Mouse (Mus musculus) kidney, adult 9 months (tissue): ENCODE measurements around the gene Cyp1a1.
A peak's percentile ranks its signal among the peaks of the same experiment; 100 is the strongest.

ENCODE experiments used
- DNase-seq: peaks from one replicate; pipeline ENCODE4 v3.0.0; 2022

Cyp1a1 gene

DNA sequence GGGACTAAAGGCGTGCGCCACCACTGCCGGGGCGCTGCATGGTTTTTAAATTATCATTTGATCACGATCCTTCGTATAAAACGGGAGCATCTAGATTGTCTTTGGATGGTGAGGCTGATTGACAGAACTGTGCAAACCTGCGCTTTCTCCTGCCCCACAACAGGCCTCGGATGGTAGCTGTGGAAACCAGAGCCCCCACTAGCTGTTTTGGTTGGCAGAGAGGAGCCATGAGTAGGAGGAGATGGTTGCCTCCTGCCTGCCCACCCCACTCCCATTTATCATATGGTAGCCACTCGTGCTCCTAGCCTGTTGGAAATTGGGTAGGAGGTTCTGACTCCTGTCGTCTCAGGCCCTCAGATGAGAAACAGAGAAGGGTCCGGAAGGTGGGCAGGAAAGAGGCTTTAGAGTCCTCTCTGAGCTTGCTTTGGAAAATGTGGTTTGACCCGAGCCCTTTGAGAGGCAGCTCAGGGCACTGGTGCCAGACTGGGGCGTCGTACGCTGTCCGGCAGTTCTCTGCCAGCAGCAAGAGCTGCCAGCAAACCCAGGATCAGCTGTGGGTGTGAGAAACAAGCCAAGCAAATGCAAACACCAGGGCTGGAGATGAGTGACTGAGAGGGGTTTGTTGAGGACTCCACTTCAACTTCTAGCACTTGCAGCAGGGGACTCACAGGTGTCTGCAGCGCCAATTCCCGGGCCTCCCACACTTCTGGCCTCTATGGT lies 30.9 kb upstream of the Cyp1a1 start:
- no peak for DNase-seq

DNA sequence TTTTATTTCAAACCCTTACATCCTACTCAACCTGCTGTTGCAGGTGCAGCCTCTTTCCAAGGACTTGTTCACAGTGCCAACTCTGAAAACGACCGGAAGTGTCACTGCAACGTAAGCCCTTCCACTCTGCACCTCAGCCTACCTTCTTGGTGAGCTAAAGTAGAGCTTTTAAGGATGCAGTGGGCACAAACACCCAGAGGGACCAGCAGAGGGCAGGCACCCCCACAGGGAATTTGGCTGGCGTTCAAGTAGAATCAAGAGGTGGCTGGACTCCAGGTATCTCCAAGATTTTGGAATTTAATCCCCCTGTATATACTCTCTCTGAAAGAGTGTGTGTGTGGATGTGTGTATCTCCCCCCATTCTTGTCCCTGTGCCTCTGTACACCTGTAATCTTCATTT lies 29.9 kb upstream of the Cyp1a1 start:
- DNase-seq: no peak

DNA sequence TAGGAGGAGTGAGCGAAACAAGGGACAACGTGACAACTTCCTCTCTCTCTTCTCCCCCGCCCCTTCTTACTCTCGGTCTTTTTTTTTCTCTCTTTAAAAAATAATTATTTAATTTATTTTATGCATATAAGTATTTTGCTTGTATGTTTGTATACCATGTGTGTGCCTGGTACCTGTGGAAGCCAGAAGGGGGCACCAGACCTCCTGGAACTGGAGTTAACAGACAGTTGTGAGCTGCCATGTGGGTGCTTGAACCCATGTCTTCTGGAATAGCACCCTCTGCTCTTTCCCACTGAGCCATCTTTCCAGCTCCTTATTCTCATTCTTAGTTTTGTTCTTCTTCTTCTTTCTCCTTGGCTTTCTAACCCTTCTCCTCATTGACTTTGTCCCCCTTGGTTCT lies 28.8 kb upstream of the Cyp1a1 start:
- no peak for DNase-seq

DNA sequence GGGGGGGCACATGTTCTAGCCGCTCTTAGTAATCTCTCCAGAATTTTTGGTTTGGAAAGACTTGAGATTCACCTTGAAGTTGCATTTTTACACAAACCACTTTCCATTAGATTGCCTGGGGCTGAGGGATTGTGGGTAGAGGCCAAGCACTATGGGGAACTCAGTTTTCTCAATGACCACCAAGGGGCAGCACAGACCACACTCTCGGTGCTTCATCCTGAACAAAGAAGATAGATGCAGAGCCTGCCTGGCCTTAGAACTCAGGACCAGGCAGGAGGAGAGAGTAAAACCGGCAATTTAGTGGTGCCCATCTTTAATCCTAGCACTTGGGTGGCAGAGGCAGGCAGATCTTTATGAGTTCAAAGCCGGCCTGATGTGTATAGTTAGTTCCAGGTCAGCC lies 28.0 kb upstream of the Cyp1a1 start:
- DNase-seq: peak; percentile 89

DNA sequence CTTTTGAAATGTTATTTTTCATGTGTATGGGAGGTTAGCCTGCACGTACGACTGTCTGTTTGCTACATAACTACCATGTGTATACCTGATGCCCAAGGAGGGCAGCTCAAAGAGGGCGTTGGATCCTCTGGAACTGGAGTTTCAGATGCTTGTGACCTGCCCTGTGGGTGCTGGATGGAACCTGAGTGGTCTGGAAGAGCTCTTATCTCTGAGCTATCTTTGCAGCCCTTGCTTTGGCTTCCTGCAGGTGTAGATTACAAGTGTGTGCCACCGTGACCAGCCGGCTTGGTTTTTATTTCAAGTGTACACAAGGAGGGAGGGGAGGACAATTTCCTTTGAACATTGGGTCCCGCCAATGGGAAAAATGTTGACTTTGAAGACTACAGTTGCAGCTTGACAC lies 27.2 kb upstream of the Cyp1a1 start:
- DNase-seq: no peak

DNA sequence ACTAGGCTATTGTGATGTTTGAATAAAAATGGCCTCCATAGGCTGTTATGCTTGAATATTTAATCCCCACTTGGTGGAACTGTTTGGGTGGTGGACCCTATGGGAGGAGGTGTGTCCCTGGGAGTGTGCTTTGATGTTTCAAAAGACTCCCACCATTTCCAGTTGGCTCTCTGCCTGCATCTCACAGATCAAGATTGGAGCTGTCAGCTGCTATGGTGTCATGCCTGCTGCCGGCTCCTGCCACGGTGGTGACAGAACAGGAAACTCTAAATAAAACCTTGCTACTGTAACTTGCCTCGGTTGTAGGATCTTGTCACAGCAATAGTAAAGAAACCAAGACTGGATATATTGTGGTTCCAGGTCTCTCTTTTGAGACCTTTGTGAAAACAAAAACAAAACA lies 26.2 kb upstream of the Cyp1a1 start:
- DNase-seq: no peak

DNA sequence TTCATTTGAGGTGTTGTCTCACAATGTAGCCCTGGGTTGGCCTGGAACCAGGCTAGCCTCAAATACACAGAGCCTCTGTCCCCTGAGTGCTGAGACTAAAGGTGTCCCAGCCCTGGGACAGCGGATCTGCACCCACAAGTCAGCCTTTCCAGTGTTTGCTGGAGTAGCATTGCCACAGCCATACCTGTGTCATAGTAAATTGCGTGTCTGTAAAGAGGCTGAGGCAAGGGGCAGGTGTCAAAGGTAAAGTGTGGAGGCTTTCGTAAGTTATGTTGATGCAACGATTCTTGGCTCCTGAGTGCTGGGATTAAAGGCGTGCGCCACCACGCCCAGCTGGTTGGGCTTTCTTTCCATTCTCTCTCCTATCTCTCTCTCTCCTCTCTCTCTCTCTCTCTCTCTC lies 23.1 kb upstream of the Cyp1a1 start:
- DNase-seq: no peak

DNA sequence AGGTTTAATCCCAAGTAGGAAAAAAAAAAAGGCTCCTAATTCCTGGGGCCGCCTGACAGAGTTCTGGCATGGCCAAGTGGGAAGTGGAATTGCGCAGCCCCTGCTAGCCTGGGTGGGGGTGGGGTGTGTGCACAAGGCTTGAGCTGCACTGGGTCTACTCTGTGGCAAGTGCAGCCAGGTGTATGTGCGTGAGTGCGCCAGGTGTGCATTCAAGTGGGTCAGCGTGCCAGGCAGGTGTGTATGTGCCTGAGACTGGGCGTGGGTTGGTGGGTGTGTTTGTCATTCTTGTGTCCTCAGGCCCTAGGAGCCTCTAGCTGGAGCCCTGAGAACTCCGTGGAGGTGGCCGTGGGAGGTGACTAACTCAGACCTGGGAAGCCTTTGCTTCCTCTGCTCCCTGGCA lies 21.2 kb upstream of the Cyp1a1 start:
- DNase-seq: no peak

DNA sequence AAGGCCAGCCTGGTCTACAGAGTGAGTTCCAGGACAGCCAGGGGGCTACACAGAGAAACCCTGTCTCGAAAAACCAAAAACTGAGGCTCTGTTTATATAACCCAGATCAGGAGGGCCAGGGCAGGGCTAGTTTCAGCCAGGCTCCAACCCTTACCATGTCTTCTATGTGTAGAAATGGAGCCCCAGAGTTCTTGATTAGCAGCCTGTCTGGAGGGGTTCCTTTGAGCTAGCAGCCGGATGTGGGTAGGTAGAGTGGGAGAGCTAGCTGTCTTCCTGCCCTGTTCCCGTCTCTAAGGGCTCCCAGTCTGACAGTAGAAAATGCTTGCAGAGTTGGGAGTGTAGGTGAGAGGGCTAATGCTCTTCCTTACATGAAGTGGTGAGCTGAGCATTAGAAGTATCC lies 20.6 kb upstream of the Cyp1a1 start:
- DNase-seq: no peak

DNA sequence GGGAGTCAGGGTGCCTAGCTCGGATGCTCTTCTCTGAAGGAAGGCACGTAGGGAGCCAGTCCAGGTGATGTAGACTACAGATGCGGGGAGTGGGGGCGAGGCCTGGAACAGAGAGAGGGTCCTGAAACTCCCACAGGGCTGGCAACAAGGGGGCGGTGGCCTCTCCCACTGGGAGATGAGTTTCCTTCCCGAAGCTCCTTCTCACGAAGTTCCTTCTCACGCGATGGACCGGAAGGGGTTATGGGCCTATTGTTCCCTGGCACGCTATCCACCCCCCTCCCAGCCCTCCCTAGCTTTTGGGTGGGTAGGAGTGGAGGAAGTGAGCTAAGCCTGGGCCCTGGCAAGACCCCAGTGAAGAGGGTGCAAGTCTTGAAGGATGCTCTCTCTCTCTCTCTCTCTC lies 19.9 kb upstream of the Cyp1a1 start:
- DNase-seq: no peak

DNA sequence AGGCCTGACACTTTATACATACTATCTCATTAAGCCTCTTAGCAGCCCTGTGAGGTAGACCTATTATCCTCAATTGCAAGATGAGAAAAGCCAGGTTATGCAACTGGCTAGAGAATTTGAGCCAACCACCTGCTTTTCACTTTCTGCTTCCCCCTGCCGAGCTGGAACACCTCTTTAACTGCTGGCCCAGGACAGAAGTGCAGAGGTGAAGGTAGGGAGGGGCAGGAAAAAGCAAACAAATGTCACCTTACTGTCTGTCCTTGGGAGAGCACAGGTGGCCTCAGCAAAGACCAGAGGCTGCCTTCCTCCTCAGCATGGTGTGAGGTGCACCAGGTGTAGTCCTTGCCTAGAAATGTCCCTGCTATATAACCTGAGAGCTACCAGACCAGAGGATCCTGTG lies 19.5 kb upstream of the Cyp1a1 start:
- DNase-seq: peak; percentile 50

DNA sequence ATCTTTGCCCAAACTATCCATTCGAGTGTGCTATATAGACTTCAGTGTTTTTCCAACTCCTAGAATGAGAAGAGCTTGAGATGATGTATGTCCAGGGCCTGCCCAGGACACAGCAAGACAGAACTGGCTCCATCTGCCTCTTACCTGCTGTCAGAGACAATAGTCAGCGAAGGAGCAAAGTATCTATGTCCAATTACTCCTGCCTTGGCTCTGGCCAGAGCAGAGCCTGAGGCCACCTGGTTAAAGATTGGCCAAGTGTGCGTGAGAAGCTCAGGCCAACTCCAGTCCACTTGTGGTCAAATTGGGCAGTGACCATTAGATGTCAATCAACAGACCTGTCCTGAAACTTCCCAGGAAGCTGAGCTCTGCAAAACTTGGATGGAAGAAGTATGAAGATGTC lies 18.2 kb upstream of the Cyp1a1 start:
- peak; percentile 91 for DNase-seq

DNA sequence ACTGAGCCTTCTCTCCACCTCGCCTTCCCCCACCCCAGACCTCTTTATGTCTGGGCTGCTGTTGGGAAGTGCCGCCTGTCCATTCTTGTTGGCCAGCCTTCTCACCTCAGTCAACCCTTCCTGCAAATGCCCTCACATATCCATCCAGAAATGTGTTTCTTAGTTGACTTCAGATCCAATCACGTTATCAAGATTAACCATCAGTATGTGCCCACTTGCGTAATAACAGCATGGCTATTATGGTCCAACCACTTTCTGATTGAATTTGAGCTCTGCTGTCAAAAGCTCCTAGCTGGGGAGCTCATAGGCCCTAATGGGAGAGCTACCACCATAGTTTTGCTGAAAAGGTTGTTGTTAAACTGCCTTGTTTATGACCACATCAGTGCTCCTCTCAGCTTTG lies 16.7 kb upstream of the Cyp1a1 start:
- no peak for DNase-seq

DNA sequence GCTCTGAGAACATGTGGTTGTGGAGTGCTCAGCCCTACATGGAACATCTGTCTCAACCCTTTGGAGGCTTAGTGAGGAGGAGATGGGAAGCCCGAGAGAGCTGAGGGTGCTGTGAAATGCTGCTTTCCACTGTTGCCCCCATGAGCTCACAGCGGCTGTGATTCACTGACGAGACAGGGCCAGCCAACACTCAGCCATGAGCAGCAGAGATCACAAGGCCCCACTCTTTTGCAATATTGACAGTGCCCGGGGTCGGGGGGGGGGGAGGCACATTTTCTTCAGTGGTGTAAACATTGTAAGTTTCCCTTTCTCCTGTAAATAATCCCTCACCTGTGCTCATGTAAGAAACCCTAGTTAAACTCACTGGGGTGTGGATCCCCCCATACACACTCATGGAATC lies 16.2 kb upstream of the Cyp1a1 start:
- DNase-seq: no peak

DNA sequence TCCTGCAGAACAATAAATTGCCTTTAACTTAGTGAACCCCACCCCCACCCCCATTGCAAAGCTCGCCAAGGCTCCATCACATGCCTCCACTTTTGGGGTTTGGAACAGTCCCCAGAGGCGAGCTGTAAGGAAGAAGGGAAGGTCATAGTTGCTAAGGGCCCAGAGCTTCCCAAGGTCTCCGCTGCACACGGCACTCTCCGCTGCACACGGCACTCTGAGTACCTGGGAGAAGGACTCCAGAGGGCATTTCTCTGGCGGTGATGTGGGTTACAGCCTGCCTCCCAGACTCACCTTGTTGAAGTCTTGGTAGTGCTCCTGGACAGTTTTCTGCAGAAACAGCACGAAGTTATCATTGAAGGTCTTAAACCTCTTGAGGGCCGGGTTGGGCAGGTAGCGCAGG lies 6.3 kb upstream of the Cyp1a1 start:
- DNase-seq: peak; percentile 46

DNA sequence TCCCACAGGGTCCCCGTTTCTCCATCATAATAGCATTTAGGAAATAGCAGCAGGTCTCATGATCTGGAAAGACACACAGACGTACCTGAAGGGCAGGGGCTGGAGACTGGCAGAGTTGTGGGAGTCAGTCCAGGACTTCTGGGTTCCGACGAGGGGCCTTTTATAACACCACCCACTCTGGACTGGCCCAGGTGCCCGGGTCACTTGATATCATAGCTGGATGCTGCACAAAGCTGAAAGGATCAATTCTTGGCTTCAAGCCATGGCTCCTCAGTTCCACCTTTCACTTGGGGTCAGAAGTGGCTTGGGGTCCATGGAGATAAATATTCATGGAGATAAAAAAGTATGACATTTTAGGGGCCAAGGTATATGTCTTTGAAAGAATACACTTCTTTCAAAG lies 4.2 kb upstream of the Cyp1a1 start, which contains the start of gene Cyp1a2:
Gene Cyp1a2, minus strand, starts transcription at position 184 of the 400 bp plus-strand sequence.
- no peak for DNase-seq

DNA sequence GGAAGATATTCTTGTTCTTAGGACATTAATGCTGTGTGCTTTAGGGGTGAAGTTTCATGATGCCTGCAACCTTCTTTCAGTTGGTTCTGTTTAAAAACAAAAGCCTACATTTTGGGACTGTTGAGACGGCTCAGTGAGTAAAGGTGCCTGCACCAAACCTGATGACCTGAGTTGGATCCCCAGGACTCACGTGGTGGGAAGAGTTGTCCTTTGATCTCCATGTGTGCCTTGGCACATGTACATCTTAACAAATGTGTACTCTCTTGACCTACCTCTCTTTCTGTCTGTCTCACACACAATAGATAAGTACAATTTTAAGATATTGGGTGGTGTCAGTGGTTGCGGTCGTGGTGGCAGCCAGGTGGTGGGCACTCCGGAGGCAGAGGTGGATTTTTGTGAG lies 1.7 kb upstream of the Cyp1a1 start:
- peak; percentile 24 for DNase-seq

DNA sequence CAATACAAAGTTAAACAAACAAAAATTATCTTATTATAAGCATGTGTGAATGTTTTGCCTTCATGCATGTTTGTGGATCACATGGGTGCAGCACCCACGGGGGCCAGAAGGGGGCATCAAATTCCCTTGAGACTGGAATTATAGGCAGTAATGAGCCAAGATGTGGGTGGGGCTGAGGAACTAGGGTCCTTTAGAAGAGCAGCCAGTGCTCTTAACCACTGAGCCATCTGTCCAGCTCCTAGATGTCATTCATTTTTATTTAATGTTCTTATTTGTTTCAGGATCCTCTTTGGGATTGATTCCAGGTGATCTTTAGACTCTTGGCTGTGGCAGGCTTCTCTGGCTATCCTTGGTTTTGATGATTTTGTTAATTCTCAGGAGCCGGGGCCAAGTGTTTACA lies 430 bp downstream of the Cyp1a1 start:
- peak; percentile 73 for DNase-seq

DNA sequence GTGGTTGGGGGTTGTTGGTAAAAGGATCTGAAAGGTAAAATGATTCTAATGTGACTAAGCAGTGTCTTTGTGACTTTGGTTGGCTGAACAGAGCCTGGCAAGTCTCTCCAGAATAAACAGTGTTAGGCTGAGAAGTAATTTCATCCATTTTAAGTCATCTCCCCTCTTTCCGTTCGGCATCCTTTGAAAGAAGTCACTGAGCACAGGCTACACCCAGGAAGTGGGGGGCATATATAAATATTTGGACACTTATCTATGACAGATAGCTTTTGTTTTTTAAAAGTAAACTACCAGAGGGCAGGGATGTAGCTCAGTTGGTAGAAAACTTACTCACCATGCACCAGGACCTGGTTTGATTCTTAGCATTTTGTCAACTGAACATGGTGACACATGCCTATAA lies 878 bp downstream of the Cyp1a1 start:
- DNase-seq: no peak

DNA sequence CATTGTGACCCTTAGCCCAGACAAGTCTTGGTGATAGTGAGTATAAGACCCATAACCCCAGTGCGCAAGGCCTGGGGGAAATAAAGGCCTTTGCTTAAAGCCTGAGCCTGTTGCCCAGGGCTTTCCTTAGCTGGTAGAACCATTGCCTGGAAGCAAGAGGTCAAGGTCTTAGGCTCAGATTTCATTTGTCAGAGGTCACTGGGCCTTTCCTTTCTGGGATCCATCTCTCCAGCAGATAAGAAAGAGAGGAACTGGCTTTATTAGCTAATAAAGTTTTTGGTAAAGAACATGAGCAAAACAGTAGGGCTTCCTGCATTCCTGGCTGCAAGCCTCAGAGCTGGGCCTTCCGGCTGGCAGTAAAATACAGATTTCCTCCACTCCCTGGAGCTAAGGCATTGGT lies 6.4 kb downstream of the Cyp1a1 start:
- DNase-seq: no peak

DNA sequence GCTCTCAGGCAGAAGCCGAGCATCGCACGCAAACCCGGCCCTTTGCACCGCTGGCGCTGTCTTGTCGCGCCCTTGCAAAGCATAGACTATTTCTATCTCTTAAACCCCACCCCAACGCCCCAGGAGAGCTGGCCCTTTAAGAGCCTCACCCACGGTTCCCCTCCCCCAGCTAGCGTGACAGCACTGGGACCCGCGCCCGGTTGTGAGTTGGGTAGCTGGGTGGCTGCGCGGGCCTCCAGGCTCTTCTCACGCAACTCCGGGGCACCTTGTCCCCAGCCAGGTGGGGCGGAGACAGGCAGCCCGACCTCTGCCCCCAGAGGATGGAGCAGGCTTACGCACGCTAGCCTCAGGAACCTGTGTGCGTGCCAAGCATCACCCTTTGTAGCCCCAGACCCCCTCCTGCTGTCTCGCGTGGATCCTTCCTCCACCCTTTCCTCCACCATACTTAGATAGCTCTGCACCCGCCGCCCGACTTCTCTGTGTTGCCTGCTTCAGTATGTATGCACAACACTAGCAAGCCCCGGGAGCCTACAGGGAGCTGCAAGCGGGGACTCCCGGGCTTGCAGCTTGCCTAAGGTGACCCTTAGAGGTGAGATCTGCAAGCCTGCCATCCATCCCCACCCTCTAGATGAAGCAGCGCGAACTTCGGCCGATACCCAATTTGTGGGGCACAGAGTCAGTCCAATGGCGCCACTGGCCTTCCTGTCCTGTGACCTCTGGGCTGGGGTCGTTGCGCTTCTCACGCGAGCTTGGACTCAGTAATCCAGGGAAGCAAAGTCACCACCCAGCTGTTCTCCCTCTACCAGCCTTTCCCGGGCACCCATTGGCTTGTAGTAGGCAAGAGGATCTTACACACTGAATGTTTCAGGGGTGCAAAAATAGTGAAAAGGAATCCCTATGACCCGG lies 8.9 kb downstream of the Cyp1a1 start:
- DNase-seq: peak; percentile 67

DNA sequence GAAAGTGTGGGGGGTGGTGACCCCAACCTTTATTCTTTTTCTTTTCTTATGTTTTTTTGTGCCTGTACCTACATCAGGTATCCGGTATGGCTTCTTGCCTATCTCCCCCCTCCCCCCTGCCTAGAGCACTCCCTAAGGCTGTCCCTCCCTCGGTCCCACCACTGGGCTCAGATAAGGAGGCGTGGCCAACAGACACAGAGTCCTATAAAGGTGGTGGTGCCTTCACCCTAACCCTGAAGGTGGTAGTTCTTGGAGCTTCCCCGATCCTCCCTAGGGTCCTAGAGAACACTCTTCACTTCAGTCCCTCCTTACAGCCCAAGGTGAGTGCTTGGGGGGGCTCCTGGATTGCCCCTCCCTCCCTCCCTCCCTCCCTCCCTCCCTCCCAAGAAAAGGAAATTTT lies 9.7 kb downstream of the Cyp1a1 start:
- no peak for DNase-seq

DNA sequence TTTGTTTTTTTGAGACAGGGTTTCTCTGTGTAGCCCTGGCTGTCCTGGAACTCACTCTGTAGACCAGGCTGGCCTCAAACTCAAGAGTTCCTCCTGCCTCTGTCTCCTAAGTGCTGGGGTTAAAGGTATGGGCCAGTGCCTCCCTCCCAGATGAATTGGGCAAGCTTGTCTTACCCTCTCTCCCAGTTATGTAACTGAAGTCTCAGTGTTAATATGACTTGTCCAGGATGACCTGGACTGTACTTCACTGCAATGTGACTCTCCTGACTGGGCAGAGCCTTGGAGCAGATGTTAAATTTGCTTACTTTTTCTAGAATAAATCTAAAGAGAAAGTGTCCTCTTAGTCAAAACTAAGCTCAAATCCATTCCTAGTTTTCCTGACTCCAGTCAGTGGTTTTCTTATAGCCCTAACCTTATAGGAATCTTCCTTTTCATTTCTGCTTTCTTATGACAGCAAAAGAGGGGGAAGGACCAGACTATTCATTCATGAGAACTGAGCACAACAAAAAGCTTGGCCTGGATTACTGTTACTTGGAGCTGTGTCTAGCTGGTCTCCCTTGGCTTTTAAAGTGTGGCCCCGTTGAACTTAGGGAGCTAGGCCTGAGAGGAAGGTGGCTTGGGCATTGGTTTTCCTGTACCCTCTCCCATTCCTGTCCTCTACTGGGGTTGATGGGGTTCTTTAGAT lies 10.9 kb downstream of the Cyp1a1 start:
- DNase-seq: no peak

DNA sequence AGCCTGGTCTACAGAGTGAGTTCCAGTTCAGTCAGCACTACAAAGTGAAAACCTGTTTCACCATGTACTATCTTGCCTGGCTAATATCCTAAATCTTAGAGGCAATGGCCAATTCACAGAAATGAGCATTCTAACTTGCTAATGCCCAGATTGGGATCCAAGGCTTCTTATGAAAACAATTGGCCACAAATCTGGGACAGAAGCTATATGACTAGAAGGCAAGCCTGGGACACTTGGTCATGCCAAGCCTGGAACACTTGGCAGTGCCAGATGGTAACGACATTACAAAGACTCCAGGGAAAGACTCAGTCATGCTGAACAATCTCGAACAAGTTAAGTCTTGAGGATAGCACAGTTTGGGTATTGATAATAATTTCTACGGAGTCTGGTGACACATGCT lies 18.8 kb downstream of the Cyp1a1 start:
- DNase-seq: no peak
